Mouse (Mus musculus) gastrocnemius, postnatal 36 days (tissue): ENCODE results near the gene Gal3st1. TPM values are rescaled to one million over a fixed set of nuclear protein-coding genes. Genes with fewer than 3 reads are reported as not detected.

Experiments used
- DNase-seq, 2 experiments: peaks; one replicate each; pipeline ENCODE4 v3.0.0; 2022
- intact Hi-C: fragments of 180-260 bp; cut with DNase I; formaldehyde crosslinking; loops from one replicate; pipeline ENCODE4 v1.15.1; 2025
- total RNA-seq, 2 experiments: library from RNA; stranded (reverse); gene quantifications; 2 replicates each; pipeline ENCODE4 v1.2.3; 2021

Gene Gal3st1
- total RNA-seq, 2 experiments from 2014 or later: 0.26 to 0.42 TPM

- no peak for DNase-seq
- intact Hi-C loops: no loop called here
Measured at GRCm38 (mm10) chr11:4029343-4029742, 45.9 kb downstream of the Gal3st1 start.

- no peak for DNase-seq
- intact Hi-C loops: no loop called here
Measured at GRCm38 (mm10) chr11:4031126-4031941, 47.9 kb downstream of the Gal3st1 start, which contains the start of gene Sec14l4. Sec14l4 (plus strand) TSS chr11:4031462.

- intact Hi-C loops: no loop called here
- no peak for DNase-seq
Measured at GRCm38 (mm10) chr11:4031961-4032360, 48.5 kb downstream of the Gal3st1 start.

GRCm38 (mm10) chr11:4033471-4033870 lies 50.0 kb downstream of the Gal3st1 start:
- no peak for DNase-seq
- intact Hi-C loops: no loop called here

- DNase-seq: no peak
- intact Hi-C loops: no loop called here
Measured at GRCm38 (mm10) chr11:4034169-4034568, 50.7 kb downstream of the Gal3st1 start.

- intact Hi-C loops: no loop called here
- DNase-seq: no peak
Measured at GRCm38 (mm10) chr11:4035116-4035892, 51.9 kb downstream of the Gal3st1 start.

GRCm38 (mm10) chr11:4035916-4036315 lies 52.5 kb downstream of the Gal3st1 start:
- intact Hi-C loops: no loop called here
- DNase-seq: no peak

- no peak for DNase-seq
- intact Hi-C loops: no loop called here
Measured at GRCm38 (mm10) chr11:4036365-4037084, 53.1 kb downstream of the Gal3st1 start.

- intact Hi-C loops: no loop called here
Measured at GRCm38 (mm10) chr11:4039951-4040350, 56.5 kb downstream of the Gal3st1 start.

GRCm38 (mm10) chr11:4041123-4041625 lies 57.7 kb downstream of the Gal3st1 start:
- no peak for DNase-seq
- intact Hi-C loops: no loop called here

More at GRCm38 (mm10) chr11:4039951-4040350, 56.5 kb downstream of the Gal3st1 start:
- no peak for DNase-seq

- DNase-seq: no peak
- intact Hi-C loops: no loop called here
Measured at GRCm38 (mm10) chr11:4043081-4043480, 59.6 kb downstream of the Gal3st1 start.

GRCm38 (mm10) chr11:4046526-4046925 lies 63.1 kb downstream of the Gal3st1 start:
- DNase-seq: no peak
- intact Hi-C loops: no loop called here

- intact Hi-C loops: no loop called here
- no peak for DNase-seq
Measured at GRCm38 (mm10) chr11:4047766-4048165, 64.3 kb downstream of the Gal3st1 start.

GRCm38 (mm10) chr11:4048438-4048837 lies 65.0 kb downstream of the Gal3st1 start:
- intact Hi-C loops: no loop called here
- no peak for DNase-seq

Other genes starting within 250 kb of the Gal3st1 start
- under 1 TPM; 0.30 to 0.66 TPM for gene Osbp2, start 119.7 kb upstream of the Gal3st1 start, total RNA-seq
- under 1 TPM; 0.10 to 0.13 TPM for gene 4921536K21Rik, start 88.5 kb upstream of the Gal3st1 start, total RNA-seq
- 10 to 100 TPM in 1 of 2 experiments, 1 to 10 TPM in 1; 5.9 to 11.4 TPM for gene Dusp18, start 88.4 kb upstream of the Gal3st1 start, total RNA-seq
- gene Slc35e4, start 69.0 kb upstream of the Gal3st1 start, total RNA-seq: 10 to 100 TPM; 20.4 to 21.2 TPM
- 10 to 100 TPM; 15.3 to 15.5 TPM for gene Tcn2, start 51.5 kb upstream of the Gal3st1 start, total RNA-seq
- gene Pes1, start 19.7 kb upstream of the Gal3st1 start, total RNA-seq: 10 to 100 TPM; 31.3 to 35.5 TPM
- not detected for gene 4930556J24Rik, start 6.9 kb upstream of the Gal3st1 start, total RNA-seq
- not detected for gene Sec14l4, start 47.8 kb downstream of the Gal3st1 start, total RNA-seq
- gene Sec14l3, start 81.2 kb downstream of the Gal3st1 start, total RNA-seq: not detected
- gene Mtfp1, start 111.8 kb downstream of the Gal3st1 start, total RNA-seq: 10 to 100 TPM; 52.1 to 53.4 TPM
- under 1 TPM; 0.33 to 0.42 TPM for gene Sec14l2, start 139.8 kb downstream of the Gal3st1 start, total RNA-seq
- 1 to 10 TPM; 4.4 to 5.5 TPM for gene Rnf215, start 151.6 kb downstream of the Gal3st1 start, total RNA-seq
- gene Ccdc157, start 176.7 kb downstream of the Gal3st1 start, total RNA-seq: 1 to 10 TPM; 2.6 to 2.8 TPM
- 10 to 100 TPM; 16.2 to 17.0 TPM for gene Sf3a1, start 176.7 kb downstream of the Gal3st1 start, total RNA-seq
- gene Tbc1d10a, start 203.2 kb downstream of the Gal3st1 start, total RNA-seq: 1 to 10 TPM; 3.7 to 4.4 TPM
- 1 to 10 TPM; 2.2 to 3.0 TPM for gene Castor1, start 234.6 kb downstream of the Gal3st1 start, total RNA-seq